Mouse (Mus musculus): ENCODE measurements around the gene Tmem52b. TPM values are rescaled to one million over a fixed set of nuclear protein-coding genes. Genes with fewer than 3 reads are reported as not detected.

The Tmem52b gene
- polyA plus RNA-seq, 1 experiment: 0.02 TPM

DNA sequence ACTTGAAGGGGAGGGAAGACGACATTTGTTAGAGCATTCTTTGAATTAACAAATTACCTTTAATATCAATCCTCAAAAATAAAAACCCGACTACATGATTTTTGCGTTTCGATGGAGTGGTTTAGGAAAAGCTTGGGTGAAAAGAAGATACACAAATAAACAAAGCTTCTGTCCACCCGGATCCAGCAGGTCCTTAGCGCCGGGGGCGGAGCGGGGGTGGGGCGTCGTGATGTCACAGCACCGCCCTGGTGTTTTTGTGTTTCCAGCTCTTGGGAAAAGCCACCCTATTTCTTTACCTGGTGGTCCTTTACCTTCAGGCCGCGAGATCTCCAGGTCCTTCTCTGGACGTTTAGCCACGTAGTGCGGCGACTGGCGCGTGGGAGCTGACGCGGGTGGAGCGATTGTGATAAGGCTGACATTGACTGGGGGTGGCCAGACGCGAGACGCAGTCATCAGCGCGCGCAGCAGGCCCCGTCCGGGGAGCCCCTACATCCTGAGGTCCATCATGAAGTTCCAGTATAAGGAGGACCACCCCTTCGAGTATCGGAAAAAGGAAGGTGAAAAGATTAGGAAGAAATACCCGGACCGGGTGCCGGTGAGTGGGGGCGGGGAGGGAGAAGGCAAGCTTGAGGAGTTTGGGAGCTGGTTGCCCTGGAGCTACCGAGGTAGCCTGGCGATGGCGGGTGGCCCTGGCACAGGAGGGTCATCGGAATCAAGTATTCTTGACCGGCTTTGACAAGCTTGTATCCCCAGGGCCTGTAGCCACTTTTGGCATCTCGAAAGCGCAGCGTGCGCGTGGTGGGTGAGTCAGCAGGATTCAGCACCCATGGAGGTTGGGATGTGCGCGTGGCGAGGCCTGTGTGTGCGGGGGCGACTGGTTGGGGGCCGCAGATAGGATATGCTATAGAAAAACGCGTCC lies 20.8 kb downstream of the Tmem52b start, which contains the start of gene Gabarapl1:
Gabarapl1 (plus strand) TSS at position 219 of the 919 bp plus-strand sequence.
- no peak for TF ChIP-seq FOSL1 (IDR thresholded peaks at IDR 0.05; ENCODE audit: insufficient read depth, low read length, poor library complexity, severe bottlenecking)
- peak; percentile 72 for TF ChIP-seq MAX (IDR thresholded peaks at IDR 0.05)
- peaks cover 27% of the 10 kb centered on the region for H3K79me3 ChIP-seq (ENCODE audit: low read depth)
- H3K4me3 ChIP-seq (ENCODE audit: insufficient read depth, poor library complexity, severe bottlenecking): peak within 1 kb of the TSS; percentile 87
- peaks cover 43% of the 10 kb centered on the region for H3K79me2 ChIP-seq (ENCODE audit: control insufficient read depth, insufficient read depth)
- H3K27me3 ChIP-seq (ENCODE audit: control insufficient read depth, insufficient read depth, insufficient read length): no peaks in the 10 kb centered on the region
- H3K36me3 ChIP-seq (ENCODE audit: control insufficient read depth, insufficient read depth): peaks cover 8% of the 10 kb centered on the region
- peak within 1 kb of the TSS; percentile 61 for H3ac ChIP-seq (ENCODE audit: control insufficient read depth, insufficient read length, low read depth)

DNA sequence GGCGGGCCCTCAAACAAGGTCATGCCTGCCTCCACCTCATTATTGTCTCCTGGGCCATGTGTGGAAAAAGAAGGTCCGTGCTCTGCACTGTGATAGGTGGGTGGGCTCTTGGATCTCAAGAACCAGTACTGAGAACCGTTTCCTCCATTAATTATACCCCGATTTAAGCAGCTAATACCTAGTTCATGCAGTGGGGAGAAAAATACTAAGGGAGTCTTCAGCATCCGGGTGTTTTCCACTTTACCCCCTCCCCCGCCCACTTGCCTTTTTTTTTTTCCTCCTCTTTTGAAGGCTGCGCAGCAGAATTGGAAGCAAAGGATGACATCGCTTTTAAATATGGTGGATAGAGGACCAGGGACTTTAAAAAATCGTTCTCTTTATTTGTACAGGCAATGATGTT lies 21.7 kb downstream of the Tmem52b start:
- peaks cover 27% of the 10 kb centered on the region for H3K79me3 ChIP-seq (ENCODE audit: low read depth)
- no peak for TF ChIP-seq USF1 (IDR thresholded peaks at IDR 0.05; ENCODE audit: low read depth)
- TF ChIP-seq CEBPB (IDR thresholded peaks at IDR 0.05; ENCODE audit: low read depth): no peak
- no peak for TF ChIP-seq MYOG (IDR thresholded peaks at IDR 0.05; ENCODE audit: control insufficient read depth, extremely low read depth, insufficient read length)
- TF ChIP-seq FOSL1 (IDR thresholded peaks at IDR 0.05; ENCODE audit: insufficient read depth, low read length, poor library complexity, severe bottlenecking): no peak
- no peak for TF ChIP-seq MAX (IDR thresholded peaks at IDR 0.05)
- no peak for TF ChIP-seq MYOD1 (IDR thresholded peaks at IDR 0.05; ENCODE audit: control insufficient read depth, insufficient read length, low read depth)
- no peak for TF ChIP-seq CTCF (IDR thresholded peaks at IDR 0.05; ENCODE audit: control insufficient read depth, insufficient read depth, insufficient read length)
- H3K4me3 ChIP-seq (ENCODE audit: insufficient read depth, poor library complexity, severe bottlenecking): peak overlapping the region; percentile 87
- H3ac ChIP-seq (ENCODE audit: control insufficient read depth, insufficient read length, low read depth): peak overlapping the region; percentile 45
- H3K36me3 ChIP-seq (ENCODE audit: control insufficient read depth, insufficient read depth): peaks cover 17% of the 10 kb centered on the region
- no peaks in the 10 kb centered on the region for H3K27me3 ChIP-seq (ENCODE audit: control insufficient read depth, insufficient read depth, insufficient read length)
- peaks cover 43% of the 10 kb centered on the region for H3K79me2 ChIP-seq (ENCODE audit: control insufficient read depth, insufficient read depth)

DNA sequence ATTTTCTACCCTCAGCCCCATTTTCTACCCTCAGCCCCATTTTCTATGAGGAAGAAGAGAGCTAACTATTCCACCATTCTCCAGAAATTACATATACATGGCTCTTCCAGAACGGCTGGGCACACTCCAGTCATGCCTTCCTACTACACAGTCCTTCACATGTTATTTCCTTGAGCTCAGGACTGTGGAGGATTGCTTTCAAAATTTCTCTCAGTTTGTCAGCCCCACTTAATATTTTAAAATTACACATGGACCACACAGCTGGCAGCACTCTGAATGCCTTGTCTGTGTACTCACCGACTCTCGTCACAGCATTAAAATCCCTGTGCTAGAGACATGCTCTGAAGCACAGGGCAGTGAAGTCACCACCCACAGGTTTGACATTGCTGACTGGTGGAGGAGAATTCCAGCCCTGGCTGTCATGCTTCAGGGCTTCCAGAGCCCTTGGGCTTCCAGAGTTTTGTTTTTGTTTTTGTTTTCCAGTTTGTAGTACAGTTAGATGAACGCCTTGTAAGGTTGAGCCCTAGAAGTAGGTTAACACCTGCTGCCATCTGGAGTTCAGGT lies 22.4 kb downstream of the Tmem52b start:
- H3K4me3 ChIP-seq (ENCODE audit: insufficient read depth, poor library complexity, severe bottlenecking): peak overlapping the region; percentile 87

DNA sequence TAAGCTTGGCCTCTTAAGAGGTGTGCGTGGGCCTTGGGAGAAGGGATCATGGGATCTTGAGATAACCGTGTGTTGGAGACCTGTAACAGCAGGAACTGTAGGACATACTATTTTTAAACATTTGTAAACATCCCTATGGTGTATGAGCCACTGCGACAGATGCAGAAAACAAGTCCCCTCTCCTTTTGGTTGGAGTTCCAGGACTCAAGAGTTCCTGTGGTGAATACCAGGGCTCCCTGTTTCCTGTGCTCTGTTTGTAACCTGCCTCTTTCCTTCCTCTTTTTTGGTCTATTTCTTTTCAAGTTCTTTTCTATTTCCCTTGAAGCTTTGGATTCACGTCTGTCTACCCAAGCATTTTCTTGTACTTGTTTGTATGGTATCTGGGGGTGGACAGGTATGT lies 23.4 kb downstream of the Tmem52b start:
- H3K36me3 ChIP-seq (ENCODE audit: control insufficient read depth, insufficient read depth): peaks cover 32% of the 10 kb centered on the region
- peaks cover 27% of the 10 kb centered on the region for H3K79me3 ChIP-seq (ENCODE audit: low read depth)
- no peaks in the 10 kb centered on the region for H3K27me3 ChIP-seq (ENCODE audit: control insufficient read depth, insufficient read depth, insufficient read length)
- H3K4me3 ChIP-seq (ENCODE audit: insufficient read depth, poor library complexity, severe bottlenecking): no peak overlapping the region
- peaks cover 43% of the 10 kb centered on the region for H3K79me2 ChIP-seq (ENCODE audit: control insufficient read depth, insufficient read depth)
- no peak for TF ChIP-seq MAX (IDR thresholded peaks at IDR 0.05)
- TF ChIP-seq CEBPB (IDR thresholded peaks at IDR 0.05; ENCODE audit: low read depth): no peak
- TF ChIP-seq MYOD1 (IDR thresholded peaks at IDR 0.05; ENCODE audit: control insufficient read depth, insufficient read length, low read depth): no peak
- TF ChIP-seq USF1 (IDR thresholded peaks at IDR 0.05; ENCODE audit: low read depth): no peak
- no peak for TF ChIP-seq MYOG (IDR thresholded peaks at IDR 0.05; ENCODE audit: control insufficient read depth, extremely low read depth, insufficient read length)
- no peak for TF ChIP-seq FOSL1 (IDR thresholded peaks at IDR 0.05; ENCODE audit: insufficient read depth, low read length, poor library complexity, severe bottlenecking)
- TF ChIP-seq CTCF (IDR thresholded peaks at IDR 0.05; ENCODE audit: control insufficient read depth, insufficient read depth, insufficient read length): no peak
- H3ac ChIP-seq (ENCODE audit: control insufficient read depth, insufficient read length, low read depth): no peak overlapping the region

More for the DNA sequence above, 22.4 kb downstream of the Tmem52b start:
- Histone ChIP-seq H3K79me2 (ENCODE audit: control insufficient read depth, insufficient read depth) (peaks cover 43% of the 10 kb centered on the region), H3ac (ENCODE audit: control insufficient read depth, insufficient read length, low read depth) (no peak overlapping the region), H3K79me3 (ENCODE audit: low read depth) (peaks cover 27% of the 10 kb centered on the region), H3K36me3 (ENCODE audit: control insufficient read depth, insufficient read depth) (peaks cover 24% of the 10 kb centered on the region), H3K27me3 (ENCODE audit: control insufficient read depth, insufficient read depth, insufficient read length) (no peaks in the 10 kb centered on the region)
- no peak for TF ChIP-seq FOSL1 (IDR thresholded peaks at IDR 0.05; ENCODE audit: insufficient read depth, low read length, poor library complexity, severe bottlenecking)
- TF ChIP-seq MYOD1 (IDR thresholded peaks at IDR 0.05; ENCODE audit: control insufficient read depth, insufficient read length, low read depth): no peak
- TF ChIP-seq MYOG (IDR thresholded peaks at IDR 0.05; ENCODE audit: control insufficient read depth, extremely low read depth, insufficient read length): no peak
- TF ChIP-seq CTCF (IDR thresholded peaks at IDR 0.05; ENCODE audit: control insufficient read depth, insufficient read depth, insufficient read length): no peak
- TF ChIP-seq MAX (IDR thresholded peaks at IDR 0.05): no peak
- TF ChIP-seq CEBPB (IDR thresholded peaks at IDR 0.05; ENCODE audit: low read depth): no peak
- TF ChIP-seq USF1 (IDR thresholded peaks at IDR 0.05; ENCODE audit: low read depth): no peak

DNA sequence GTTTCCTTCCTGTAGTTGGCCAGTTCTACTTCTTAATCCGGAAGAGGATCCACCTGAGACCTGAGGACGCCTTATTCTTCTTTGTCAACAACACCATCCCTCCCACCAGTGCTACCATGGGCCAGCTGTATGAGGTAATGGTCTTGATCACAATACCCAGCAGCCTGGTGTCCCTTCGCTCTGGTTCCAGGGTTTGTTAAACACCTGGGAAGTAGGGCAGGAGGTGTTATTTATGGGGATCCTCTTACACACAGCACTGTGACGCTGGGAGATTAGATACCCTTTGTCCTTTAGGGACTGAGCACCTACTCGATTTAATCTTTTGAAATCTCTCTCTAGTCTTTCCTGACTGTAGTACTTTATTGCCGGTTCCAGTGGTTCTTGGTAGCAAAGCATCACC lies 26.2 kb downstream of the Tmem52b start:
- Histone ChIP-seq H3K36me3 (ENCODE audit: control insufficient read depth, insufficient read depth) (peaks cover 53% of the 10 kb centered on the region), H3K4me3 (ENCODE audit: insufficient read depth, poor library complexity, severe bottlenecking) (no peak overlapping the region), H3K79me2 (ENCODE audit: control insufficient read depth, insufficient read depth) (peaks cover 36% of the 10 kb centered on the region), H3K27me3 (ENCODE audit: control insufficient read depth, insufficient read depth, insufficient read length) (no peaks in the 10 kb centered on the region), H3ac (ENCODE audit: control insufficient read depth, insufficient read length, low read depth) (no peak overlapping the region), H3K79me3 (ENCODE audit: low read depth) (peaks cover 24% of the 10 kb centered on the region)
- no peak for TF ChIP-seq CTCF (IDR thresholded peaks at IDR 0.05; ENCODE audit: control insufficient read depth, insufficient read depth, insufficient read length)
